ENCODE assay signal across 7 mouse cellular contexts in the genomic region with DNA sequence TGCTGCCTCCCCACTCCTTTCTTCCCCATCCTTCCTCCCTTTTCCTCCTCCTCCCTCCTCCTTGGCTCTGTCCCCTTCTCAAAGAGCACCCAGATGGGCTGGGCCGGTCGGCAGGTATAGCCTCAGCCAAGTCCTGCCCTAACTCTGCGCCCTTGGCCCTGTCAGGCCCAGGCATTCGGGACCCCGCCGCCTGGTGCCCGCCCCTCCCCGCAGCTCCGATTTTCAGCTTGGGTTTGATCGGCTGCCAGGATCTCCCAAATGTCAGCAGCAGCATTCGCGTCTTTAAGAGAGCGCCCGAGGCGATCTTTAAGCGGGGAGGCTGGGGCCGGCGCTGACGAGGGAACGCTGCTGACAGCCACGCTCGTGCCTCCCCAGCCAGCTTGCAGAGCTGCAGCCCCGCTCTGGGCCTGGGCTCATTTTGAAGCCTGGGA.
DNase-seq lines count a peak whose midpoint lies in the region; ATAC-seq and TF ChIP-seq lines count a peak whose summit lies in the region.

No protein-coding gene starts in this region.

- ATAC-seq in intestine, embryonic 14.5 days (replicated peaks; ENCODE audit: low FRiP score, low TSS enrichment, low read depth): no peak
- ATAC-seq in limb, embryonic 15.5 days (ENCODE audit: insufficient number of reproducible peaks, low FRiP score, low TSS enrichment, low read depth): peak; percentile 49; the same call in 1 of the 2 replicates
- peak; percentile 15; the same call in 1 of the 2 replicates for ATAC-seq in neural tube, embryonic 13.5 days (ENCODE audit: low read depth)

- WGBS in intestine, embryonic 14.5 days: 6% methylated on average over 23 of the region's 23 CpGs
- 1% methylated on average over 23 of the region's 23 CpGs for WGBS in limb, embryonic 15.5 days
- 2% methylated on average over 23 of the region's 23 CpGs for WGBS in neural tube, embryonic 13.5 days

- H3K4me1 ChIP-seq in ES-E14 (ENCODE audit: control insufficient read depth in 2 of 2, insufficient read depth in 2 of 2, low read length in 2 of 2, poor library complexity in 1 of 2): peaks cover 4 to 35% of the 10 kb centered on the region in 2 experiments; a peak in 3 of 4 replicates
- peaks cover 32% of the 10 kb centered on the region for H3K4me1 ChIP-seq in intestine, embryonic 14.5 days (replicated peaks; ENCODE audit: control insufficient read depth, insufficient read depth, low read length)
- H3K4me1 ChIP-seq in limb, embryonic 15.5 days: peaks cover 44% of the 10 kb centered on the region
- H3K4me1 ChIP-seq in neural tube, embryonic 13.5 days (replicated peaks): peaks cover 62% of the 10 kb centered on the region

- in situ Hi-C loops in ES-E14 (cut with MboI; ENCODE audit: low sequenced_read_pairs in 2 of 2, unreplicated experiment in 2 of 2): no loop called here

- no peaks in the 10 kb centered on the region for H3K27me3 ChIP-seq in intestine, embryonic 14.5 days (replicated peaks; ENCODE audit: control insufficient read depth, insufficient read depth, low read length)
- no peaks in the 10 kb centered on the region for H3K27me3 ChIP-seq in limb, embryonic 15.5 days
- H3K27me3 ChIP-seq in neural tube, embryonic 13.5 days: no peaks in the 10 kb centered on the region

- DNase-seq in ES-E14 (ENCODE audit: low read depth, low spot score): no peak
- peak; percentile 82 for DNase-seq in adrenal gland, postnatal 14 days
- DNase-seq in heart, adult 11 months: peak; percentile 97
- no peak for DNase-seq in intestine, embryonic 14.5 days (ENCODE audit: low spot score)
- DNase-seq in thymus, postnatal 10 days (ENCODE audit: low spot score in 2 of 2): no peak

- H3K27ac ChIP-seq in ES-E14 (ENCODE audit: insufficient read depth, low read depth, low read length, poor library complexity, severe bottlenecking): no peak overlapping the region
- H3K27ac ChIP-seq in intestine, embryonic 14.5 days (ENCODE audit: low read depth): peak overlapping the region; percentile 82
- peak overlapping the region; percentile 88 for H3K27ac ChIP-seq in limb, embryonic 15.5 days
- H3K27ac ChIP-seq in neural tube, embryonic 13.5 days (replicated peaks): peak overlapping the region; percentile 84

- peak overlapping the region; percentile 36 for H3K4me2 ChIP-seq in intestine, embryonic 14.5 days (ENCODE audit: low read length)
- peak overlapping the region; percentile 35 for H3K4me2 ChIP-seq in limb, embryonic 15.5 days
- H3K4me2 ChIP-seq in neural tube, embryonic 13.5 days: peak overlapping the region; percentile 31; the same call in 1 of the 2 replicates

- peak overlapping the region; percentile 31 to 35; a peak in 3 of 4 replicates for H3K4me3 ChIP-seq in ES-E14 (ENCODE audit: insufficient read depth in 1 of 2, low read depth in 1 of 2, low read length in 2 of 2, poor library complexity in 1 of 2, severe bottlenecking in 1 of 2)
- H3K4me3 ChIP-seq in intestine, embryonic 14.5 days (ENCODE audit: low read depth, low read length): no peak overlapping the region
- no peak overlapping the region; the same call in 1 of the 2 replicates for H3K4me3 ChIP-seq in limb, embryonic 15.5 days
- no peak overlapping the region for H3K4me3 ChIP-seq in neural tube, embryonic 13.5 days

- H3K9me3 ChIP-seq in ES-E14 (ENCODE audit: control insufficient read depth, insufficient read depth, low read depth, low read length): no peaks in the 10 kb centered on the region
- no peaks in the 10 kb centered on the region for H3K9me3 ChIP-seq in intestine, embryonic 14.5 days (ENCODE audit: control insufficient read depth, low read length)
- H3K9me3 ChIP-seq in limb, embryonic 15.5 days: no peaks in the 10 kb centered on the region
- no peaks in the 10 kb centered on the region for H3K9me3 ChIP-seq in neural tube, embryonic 13.5 days

- H3K9ac ChIP-seq in ES-E14 (ENCODE audit: insufficient read depth, low read depth, low read length, poor library complexity, severe bottlenecking): peak overlapping the region; percentile 18; the same call in 1 of the 2 replicates
- peak overlapping the region; percentile 30 for H3K9ac ChIP-seq in intestine, embryonic 14.5 days (ENCODE audit: low read length)
- H3K9ac ChIP-seq in limb, embryonic 15.5 days: no peak overlapping the region; the same call in 1 of the 2 replicates
- peak overlapping the region; percentile 60 for H3K9ac ChIP-seq in neural tube, embryonic 13.5 days

- H3K36me3 ChIP-seq in ES-E14 (ENCODE audit: control insufficient read depth, insufficient read depth, low read length, poor library complexity, severe bottlenecking): no peaks in the 10 kb centered on the region
- no peaks in the 10 kb centered on the region for H3K36me3 ChIP-seq in intestine, embryonic 14.5 days (ENCODE audit: control insufficient read depth, insufficient read depth, low read length)
- no peaks in the 10 kb centered on the region for H3K36me3 ChIP-seq in limb, embryonic 15.5 days
- no peaks in the 10 kb centered on the region for H3K36me3 ChIP-seq in neural tube, embryonic 13.5 days

TF ChIP-seq in ES-E14, 5 proteins besides CTCF, POLR2A, EP300 and RAD21:
- TF ChIP-seq HCFC1 (IDR thresholded peaks at IDR 0.05; ENCODE audit: borderline replicate concordance, insufficient read depth, low read length) (no peak), MAFK (IDR thresholded peaks at IDR 0.05; ENCODE audit: insufficient read depth, low read depth, low read length) (no peak), CHD2 (IDR thresholded peaks at IDR 0.05; ENCODE audit: low read depth, low read length) (no peak), ZNF384 (IDR thresholded peaks at IDR 0.05; ENCODE audit: low read depth, low read length) (no peak), ZC3H11A (IDR thresholded peaks at IDR 0.05; ENCODE audit: borderline replicate concordance, low read depth, low read length) (no peak)

Comparison
In these comparisons a context has a peak if more than half of its experiments do, and no peak if none do; other contexts are left out.
1. DNase-seq: peak in adrenal gland, postnatal 14 days (single experiment) and heart, adult 11 months (single experiment); none in ES-E14 (single experiment), intestine, embryonic 14.5 days (single experiment) and thymus, postnatal 10 days (0 of 2).
2. H3K4me3 ChIP-seq: peak in ES-E14 (2 of 2); none in intestine, embryonic 14.5 days (single experiment), limb, embryonic 15.5 days (single experiment) and neural tube, embryonic 13.5 days (single experiment).
3. Peak in every context shown above with its lines, with median percentiles within 50 percentile points of each other: H3K4me2 ChIP-seq.